Comparison of ENCODE assay signal across 20 mouse cellular contexts in genomic region chr6:126777889-126778288, GRCm38 (mm10). TPM values are rescaled to one million over a fixed set of nuclear protein-coding genes. Genes with fewer than 3 reads are reported as not detected.
A peak's percentile ranks its signal among the peaks of the same experiment; 100 is the strongest.
DNase-seq lines count a peak whose midpoint lies in the region; ATAC-seq and TF ChIP-seq lines count a peak whose summit lies in the region.
"Had no signal": no experiment of that assay in that cellular context is flagged by ENCODE, and none has a peak within 500 bp of the region (broad histone marks: within the 10 kb centered on the region; RNA-seq: fewer than 3 reads in every experiment).

No protein-coding gene starts in this region.

- no peak overlapping the region for H3K9ac ChIP-seq in kidney, embryonic 15.5 days
- H3K9ac ChIP-seq: embryonic facial prominence, embryonic 13.5 days; forebrain, embryonic 12.5 days; heart, embryonic 12.5 days had no signal

- no peaks in the 10 kb centered on the region for H3K4me1 ChIP-seq in kidney, adult 2 months (ENCODE audit: control insufficient read depth, insufficient read depth, low read length)
- no peaks in the 10 kb centered on the region for H3K4me1 ChIP-seq in kidney, embryonic 15.5 days
- H3K4me1 ChIP-seq in testis, adult 2 months (ENCODE audit: control insufficient read depth, insufficient read depth, low read length) = peaks cover 7% of the 10 kb centered on the region
- H3K4me1 ChIP-seq: forebrain, embryonic 12.5 days; heart, embryonic 12.5 days; hindbrain, embryonic 10.5 days had no signal

- 41% methylated on average over 6 of the region's 6 CpGs for WGBS in kidney, adult 2 months
- 69% methylated on average over 6 of the region's 6 CpGs for WGBS in kidney, embryonic 15.5 days

- H3K27ac ChIP-seq in kidney, adult 2 months (ENCODE audit: insufficient read depth, low read depth, low read length) = no peak overlapping the region
- no peak overlapping the region for H3K27ac ChIP-seq in kidney, embryonic 15.5 days
- no peak overlapping the region for H3K27ac ChIP-seq in testis, adult 2 months (ENCODE audit: control insufficient read depth, insufficient read depth, low read depth, low read length)
- H3K27ac ChIP-seq: embryonic facial prominence, embryonic 13.5 days; forebrain, embryonic 12.5 days; heart, adult 2 months; hindbrain, embryonic 10.5 days had no signal

- DNase-seq in kidney, adult 2 months = peak; percentile 43
- DNase-seq in testis, postnatal 10 days (ENCODE audit: low spot score) = no peak
- DNase-seq in retina, postnatal 1 day = peak; percentile 30
- no peak for DNase-seq in adrenal gland, adult 8-10 months
- DNase-seq: adrenal gland, postnatal 25 days; cerebellum, adult 18-20 months; cerebellum, adult 9-11 months; cerebellum, postnatal 36 days; gastrocnemius, postnatal 10 days; heart, adult 2 months had no signal

- TF ChIP-seq CTCF in kidney, adult 2 months (conservative IDR thresholded peaks at IDR 0.05; ENCODE audit: insufficient read depth, insufficient read length, low read depth, low read length) = no peak
- TF ChIP-seq CTCF in testis, adult 2 months (IDR thresholded peaks at IDR 0.05; ENCODE audit: control insufficient read depth, insufficient read depth, insufficient replicate concordance, low read depth, low read length) = no peak

- ATAC-seq in kidney, embryonic 15.5 days (replicated peaks; ENCODE audit: low FRiP score) = no peak
- ATAC-seq: activated CD4-positive, CD25-positive, alpha-beta regulatory T cell, adult 4 months; forebrain, embryonic 16.5 days; Patski had no signal

- no peak for TF ChIP-seq POLR2A in kidney, adult 2 months (IDR thresholded peaks at IDR 0.05; ENCODE audit: low read depth, low read length)
- no peak for TF ChIP-seq POLR2A in testis, adult 2 months (IDR thresholded peaks at IDR 0.05; ENCODE audit: control insufficient read depth, low read depth, low read length)

- no peak overlapping the region for H3K4me2 ChIP-seq in kidney, embryonic 15.5 days
- H3K4me2 ChIP-seq: embryonic facial prominence, embryonic 13.5 days; forebrain, embryonic 12.5 days; heart, embryonic 12.5 days had no signal

- no peaks in the 10 kb centered on the region for H3K27me3 ChIP-seq in kidney, adult 2 months (replicated peaks; ENCODE audit: control insufficient read depth, insufficient read depth, low read length)
- no peaks in the 10 kb centered on the region for H3K27me3 ChIP-seq in kidney, embryonic 15.5 days
- no peaks in the 10 kb centered on the region for H3K27me3 ChIP-seq in testis, adult 2 months (ENCODE audit: control insufficient read depth, insufficient read depth, low read length)

- H3K36me3 ChIP-seq in kidney, adult 2 months (ENCODE audit: control insufficient read depth, insufficient read depth, low read length) = no peaks in the 10 kb centered on the region
- no peaks in the 10 kb centered on the region for H3K36me3 ChIP-seq in kidney, embryonic 15.5 days
- no peaks in the 10 kb centered on the region for H3K36me3 ChIP-seq in testis, adult 2 months (ENCODE audit: control insufficient read depth, insufficient read depth, low read length)
- H3K36me3 ChIP-seq: embryonic facial prominence, embryonic 13.5 days; forebrain, embryonic 12.5 days; heart, embryonic 12.5 days; hindbrain, embryonic 10.5 days had no signal

- no peak overlapping the region for H3K4me3 ChIP-seq in kidney, adult 2 months (ENCODE audit: insufficient read depth, low read depth, low read length)
- no peak overlapping the region for H3K4me3 ChIP-seq in kidney, embryonic 15.5 days (replicated peaks)
- H3K4me3 ChIP-seq in testis, adult 2 months (ENCODE audit: control insufficient read depth, low read depth, low read length) = peak overlapping the region; percentile 32
- H3K4me3 ChIP-seq: embryonic facial prominence, embryonic 13.5 days; forebrain, embryonic 12.5 days; heart, adult 2 months; heart, embryonic 12.5 days; hindbrain, embryonic 10.5 days had no signal

- H3K9me3 ChIP-seq in kidney, embryonic 15.5 days (replicated peaks) = no peaks in the 10 kb centered on the region
- H3K9me3 ChIP-seq: embryonic facial prominence, embryonic 13.5 days; forebrain, embryonic 12.5 days; heart, embryonic 12.5 days; hindbrain, embryonic 10.5 days had no signal

RNA-seq across cellular contexts. Expression of gene Kcna6, which starts 37.4 kb away (rescaled TPM):
- 0.46 and 0.59 TPM in 2 replicates for polyA plus RNA-seq in kidney, adult 2 months (2012; rRNA removed)
- polyA plus RNA-seq in kidney, embryonic 15.5 days (2015; fragmentation: Nextera tagmentation; extraction: Ambion mirVana) = 2.3 and 3.2 TPM in 2 replicates
- 0.25 and 0.31 TPM in 2 replicates for polyA plus RNA-seq in testis, adult 2 months (2012; rRNA removed)
- total RNA-seq in adrenal gland, adult 8-10 months (2022) = 1 to 10 TPM in 2 of 4 experiments, under 1 TPM in 2; 0.59 to 1.9 (median 1.3) TPM
- total RNA-seq: CH12.LX had no signal
- polyA plus RNA-seq: activated CD4-positive, CD25-positive, alpha-beta regulatory T cell, adult 4 months had no signal

Comparison
In these comparisons a context has a peak if more than half of its experiments do, and no peak if none do; other contexts are left out.
1. DNase-seq: peak in kidney, adult 2 months (single experiment) and retina, postnatal 1 day (single experiment); none in testis, postnatal 10 days (single experiment) and adrenal gland, adult 8-10 months (single experiment).